Mouse (Mus musculus) lung, postnatal 0 days (tissue): ENCODE measurements around the gene Cd59a. TPM values are rescaled to one million over a fixed set of nuclear protein-coding genes. Genes with fewer than 3 reads are reported as not detected.
"Not testable (repeated sequence)": the region's sequence is repeated elsewhere in the genome, so short reads cannot be mapped to it uniquely, and the experiment has no call there.

Experiments used
- ATAC-seq: fragments of 200-750 bp; cut with Nextera tagmentation; 2 replicates; pipeline ENCODE4 v1.8.0; 2017; ENCODE audit warnings: moderate library complexity
- DNase-seq: peaks from one replicate; pipeline ENCODE4 v3.0.0-alpha.2; 2016; ENCODE audit warnings: low spot score
- H3K27ac ChIP-seq: fragments of 300-500 bp; sonication (generic); 2 replicates; pipeline ENCODE4 v1.5.1; 2014; ENCODE audit warnings: antibody characterized with exemption, mild to moderate bottlenecking, low read length, mixed read lengths
- H3K27me3 ChIP-seq: fragments of 300-500 bp; sonication (generic); replicated peaks from 2 replicates; pipeline ENCODE4 v1.6.1; 2014; ENCODE audit warnings: low read length, mixed read lengths; ENCODE audit not compliant: insufficient read depth
- H3K36me3 ChIP-seq: fragments of 300-500 bp; sonication (generic); 2 replicates; pipeline ENCODE4 v1.6.1; 2014; ENCODE audit warnings: low read length, mixed read lengths; ENCODE audit not compliant: insufficient read depth
- H3K4me1 ChIP-seq: fragments of 300-500 bp; sonication (generic); 2 replicates; pipeline ENCODE4 v1.6.1; 2014; ENCODE audit warnings: antibody characterized with exemption, low read depth, low read length, mixed read lengths; ENCODE audit not compliant: insufficient read depth
- H3K4me2 ChIP-seq: fragments of 300-500 bp; sonication (generic); replicated peaks from 2 replicates; pipeline ENCODE4 v1.6.1; 2014; ENCODE audit warnings: low read depth, mild to moderate bottlenecking, low read length, moderate library complexity, mixed read lengths
- H3K4me3 ChIP-seq: fragments of 300-500 bp; sonication (generic); 2 replicates; pipeline ENCODE4 v1.5.1; 2014; ENCODE audit warnings: low read depth, low read length
- H3K9ac ChIP-seq: fragments of 300-500 bp; sonication (generic); replicated peaks from 2 replicates; pipeline ENCODE4 v1.6.1; 2014; ENCODE audit warnings: low read depth, mild to moderate bottlenecking
- H3K9me3 ChIP-seq: fragments of 300-500 bp; sonication (generic); 2 replicates; pipeline ENCODE4 v1.6.1; 2016; ENCODE audit warnings: low read length, mixed read lengths
- CTCF ChIP-seq: IDR thresholded peaks from 2 replicates; pipeline ENCODE4 v1.5.1; 2016; ENCODE audit warnings: antibody characterized with exemption, mild to moderate bottlenecking
- EP300 ChIP-seq: IDR thresholded peaks from 2 replicates; pipeline ENCODE4 v1.6.1; 2016; ENCODE audit warnings: antibody characterized with exemption, mild to moderate bottlenecking, control low read depth
- WGBS: fragments of 180-500 bp; shearing (Covaris S2); extraction: QIAGEN DNeasy Blood & Tissue Kit; methylation state at CpG from one replicate; pipeline ENCODE4 v1.1.7; 2014; 5-methylcytosine and 5-hydroxymethylcytosine counted together
- polyA plus RNA-seq: library from polyadenylated mRNA; unstranded; fragments of >200 nt; fragmentation: Nextera tagmentation; extraction: Ambion mirVana; gene quantifications from 2 replicates; pipeline ENCODE4 v1.2.1, GENCODE M21; 2015

The Cd59a gene
- 32.4 and 33.2 TPM in 2 replicates for polyA plus RNA-seq

GRCm38 (mm10) chr2:104095741-104096213, at the start of gene Cd59a:
Gene Cd59a (plus strand): TSS chr2:104095801.
- Histone ChIP-seq H3K9ac (no peak within 1 kb of the TSS; the same call in 1 of the 2 replicates), H3K27ac (peak within 1 kb of the TSS; percentile 52), H3K4me1 (no peaks in the 10 kb centered on the region), H3K9me3 (no peaks in the 10 kb centered on the region), H3K36me3 (no peaks in the 10 kb centered on the region), H3K4me3 (peak within 1 kb of the TSS; percentile 31), H3K4me2 (peak within 1 kb of the TSS; percentile 56), H3K27me3 (no peaks in the 10 kb centered on the region)
- peak; percentile 88 for DNase-seq
- TF ChIP-seq EP300 (no peak), CTCF (no peak)
- ATAC-seq: peak; percentile 94
- WGBS: 2% methylated on average over 15 of the region's 15 CpGs

DNA sequence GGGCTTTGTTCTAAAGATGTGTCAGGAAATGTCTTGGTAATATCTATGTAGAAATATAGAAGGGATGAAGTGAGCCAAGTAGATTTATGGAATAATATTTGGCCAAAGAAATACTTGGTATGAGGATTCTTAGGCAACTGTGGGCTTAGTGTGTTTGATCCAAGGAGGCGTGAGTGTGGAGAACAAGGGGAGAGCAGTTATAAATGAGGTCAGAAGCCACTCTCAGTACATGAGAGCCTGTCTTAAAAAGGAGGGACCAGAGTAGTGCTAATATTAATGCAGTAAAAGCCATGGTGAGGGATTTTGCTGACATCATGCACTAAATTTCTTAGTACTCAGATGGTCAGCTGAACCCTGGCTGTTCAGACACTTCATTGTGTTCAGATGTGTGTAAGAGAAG, 37.2 kb upstream of the Cd59a start:
- peak; percentile 59 for ATAC-seq
- Histone ChIP-seq H3K9me3 (no peaks in the 10 kb centered on the region), H3K9ac (no peak overlapping the region), H3K4me3 (no peak overlapping the region), H3K4me1 (no peaks in the 10 kb centered on the region), H3K4me2 (no peak overlapping the region), H3K27me3 (no peaks in the 10 kb centered on the region), H3K27ac (no peak overlapping the region), H3K36me3 (peaks cover 38% of the 10 kb centered on the region; the same call in 1 of the 2 replicates)
- peak; percentile 60 for DNase-seq
- WGBS: 61% methylated on average over 1 of the region's 1 CpGs
- TF ChIP-seq EP300: no peak
- TF ChIP-seq CTCF: no peak

GRCm38 (mm10) chr2:104058954-104059353, 36.6 kb upstream of the Cd59a start:
- Histone ChIP-seq H3K27me3 (no peaks in the 10 kb centered on the region), H3K9me3 (no peaks in the 10 kb centered on the region), H3K9ac (no peak overlapping the region), H3K36me3 (peaks cover 35% of the 10 kb centered on the region; the same call in 1 of the 2 replicates), H3K4me2 (no peak overlapping the region), H3K4me1 (no peaks in the 10 kb centered on the region), H3K4me3 (no peak overlapping the region), H3K27ac (no peak overlapping the region)
- TF ChIP-seq EP300: no peak
- no peak for TF ChIP-seq CTCF
- no peak for DNase-seq
- no peak for ATAC-seq
- 82% methylated on average over 4 of the region's 4 CpGs for WGBS

DNA sequence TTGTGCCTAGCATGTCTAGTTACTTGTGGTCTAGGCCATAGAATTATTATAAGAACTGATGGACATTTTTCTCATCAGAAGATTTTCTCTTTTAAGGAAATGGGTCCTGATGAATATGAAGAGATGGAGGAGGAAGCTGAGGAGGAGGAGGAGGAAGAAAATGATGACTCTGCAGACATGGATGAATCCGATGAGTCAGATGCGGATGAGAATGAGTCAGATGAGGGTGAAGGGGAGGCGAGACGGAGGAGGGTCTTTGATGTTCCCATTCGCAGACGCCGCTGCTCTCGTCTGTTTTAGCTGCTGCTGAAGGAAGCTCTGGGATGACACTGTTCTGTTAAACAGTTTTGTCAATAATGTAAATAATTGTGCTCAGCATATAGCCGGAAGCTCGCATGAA, 35.8 kb upstream of the Cd59a start:
- Histone ChIP-seq H3K4me3 (no peak overlapping the region), H3K27me3 (no peaks in the 10 kb centered on the region), H3K9me3 (no peaks in the 10 kb centered on the region), H3K9ac (no peak overlapping the region), H3K4me2 (no peak overlapping the region), H3K36me3 (peaks cover 26% of the 10 kb centered on the region; the same call in 1 of the 2 replicates), H3K27ac (no peak overlapping the region), H3K4me1 (no peaks in the 10 kb centered on the region)
- 52% methylated on average over 10 of the region's 10 CpGs for WGBS
- TF ChIP-seq EP300 (no peak), CTCF (no peak)
- ATAC-seq: no peak; the same call in 1 of the 2 replicates
- DNase-seq: no peak

DNA sequence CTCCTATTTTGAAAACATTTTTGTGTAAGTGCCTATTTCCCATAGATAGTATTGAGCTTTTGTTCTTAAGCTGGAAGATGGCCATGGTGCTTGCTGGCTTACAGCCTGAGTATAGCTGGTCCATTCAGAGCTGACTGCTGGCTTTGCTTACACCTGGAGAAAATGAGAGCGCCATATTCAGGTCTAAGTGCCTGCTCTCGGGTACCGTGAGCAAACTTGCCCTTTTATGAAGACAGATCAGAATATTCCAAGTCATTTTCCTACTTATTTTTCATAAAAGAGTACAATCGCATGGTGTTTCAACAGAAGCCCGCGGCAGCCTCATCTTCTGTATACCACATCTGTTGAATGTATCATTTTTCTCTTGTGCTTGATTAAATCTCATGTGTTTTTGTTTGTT, 34.6 kb upstream of the Cd59a start:
- Histone ChIP-seq H3K4me3 (no peak overlapping the region), H3K36me3 (peaks cover 22% of the 10 kb centered on the region; the same call in 1 of the 2 replicates), H3K4me1 (no peaks in the 10 kb centered on the region), H3K27me3 (no peaks in the 10 kb centered on the region), H3K27ac (no peak overlapping the region), H3K4me2 (no peak overlapping the region), H3K9ac (no peak overlapping the region), H3K9me3 (no peaks in the 10 kb centered on the region)
- DNase-seq (no peak), ATAC-seq (no peak)
- WGBS: 95% methylated on average over 6 of the region's 6 CpGs
- TF ChIP-seq CTCF (no peak), EP300 (no peak)

- H3K9me3 ChIP-seq: no peaks in the 10 kb centered on the region
- TF ChIP-seq EP300 (no peak), CTCF (no peak)
- H3K27me3 ChIP-seq: no peaks in the 10 kb centered on the region
- H3K4me3 ChIP-seq: no peak overlapping the region
- DNase-seq (no peak), ATAC-seq (no peak)
- no peak overlapping the region for H3K4me2 ChIP-seq
- H3K9ac ChIP-seq: no peak overlapping the region
- H3K36me3 ChIP-seq: peaks cover 22% of the 10 kb centered on the region; the same call in 1 of the 2 replicates
- no peak overlapping the region for H3K27ac ChIP-seq
- no peaks in the 10 kb centered on the region for H3K4me1 ChIP-seq
Observed at GRCm38 (mm10) chr2:104062665-104063064, 32.9 kb upstream of the Cd59a start.

DNA sequence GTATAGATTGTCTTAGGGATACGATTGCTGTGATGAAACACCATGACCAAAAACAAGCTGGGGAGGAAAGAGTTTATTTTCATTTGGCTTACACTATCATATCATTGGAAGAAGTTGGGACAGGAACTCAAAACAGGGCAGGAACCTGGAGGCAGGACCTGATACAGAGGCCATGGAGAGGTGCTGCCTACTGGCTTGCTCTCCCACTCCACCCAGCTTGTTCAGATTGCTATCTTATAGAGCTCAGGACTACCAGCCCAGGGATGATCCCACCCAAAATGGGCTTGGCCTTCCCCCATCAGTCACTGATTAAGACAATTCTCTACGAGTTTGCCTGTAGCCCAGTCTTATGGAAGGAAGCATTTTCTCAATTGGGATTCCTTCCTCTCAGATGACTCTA, 31.4 kb upstream of the Cd59a start:
- DNase-seq: no peak
- Histone ChIP-seq H3K4me2 (no peak overlapping the region), H3K9ac (no peak overlapping the region), H3K4me1 (no peaks in the 10 kb centered on the region), H3K36me3 (peaks cover 18% of the 10 kb centered on the region; the same call in 1 of the 2 replicates), H3K27me3 (no peaks in the 10 kb centered on the region), H3K9me3 (no peaks in the 10 kb centered on the region), H3K4me3 (no peak overlapping the region), H3K27ac (no peak overlapping the region)
- TF ChIP-seq EP300 (no peak), CTCF (no peak)
- no peak for ATAC-seq
- 75% methylated on average over 2 of the region's 2 CpGs for WGBS

- H3K27ac ChIP-seq, H3K27me3 ChIP-seq, H3K9me3 ChIP-seq, H3K9ac ChIP-seq, H3K4me1 ChIP-seq, H3K4me3 ChIP-seq, DNase-seq, H3K4me2 ChIP-seq, H3K36me3 ChIP-seq, ATAC-seq: not testable (repeated sequence)
- 88% methylated on average over 5 of the region's 6 CpGs for WGBS
Observed at GRCm38 (mm10) chr2:104065526-104065925, 30.1 kb upstream of the Cd59a start, which contains the start of gene Gm10912. Gene Gm10912 (plus strand): TSS chr2:104065826.

- WGBS: 49% methylated on average over 7 of the region's 7 CpGs
Observed at GRCm38 (mm10) chr2:104068450-104068849, 27.2 kb upstream of the Cd59a start, which contains the start of gene Gm10799. Gene Gm10799 (minus strand): TSS chr2:104068550.

More at GRCm38 (mm10) chr2:104068450-104068849, 27.2 kb upstream of the Cd59a start, which contains the start of gene Gm10799:
- not testable (repeated sequence) for H3K4me3 ChIP-seq, H3K4me2 ChIP-seq, H3K27ac ChIP-seq, ATAC-seq, H3K27me3 ChIP-seq, H3K36me3 ChIP-seq, DNase-seq, H3K9ac ChIP-seq, H3K4me1 ChIP-seq, H3K9me3 ChIP-seq
